Mouse (Mus musculus): ENCODE results near the gene Gsg1l.

Gene Gsg1l

DNA sequence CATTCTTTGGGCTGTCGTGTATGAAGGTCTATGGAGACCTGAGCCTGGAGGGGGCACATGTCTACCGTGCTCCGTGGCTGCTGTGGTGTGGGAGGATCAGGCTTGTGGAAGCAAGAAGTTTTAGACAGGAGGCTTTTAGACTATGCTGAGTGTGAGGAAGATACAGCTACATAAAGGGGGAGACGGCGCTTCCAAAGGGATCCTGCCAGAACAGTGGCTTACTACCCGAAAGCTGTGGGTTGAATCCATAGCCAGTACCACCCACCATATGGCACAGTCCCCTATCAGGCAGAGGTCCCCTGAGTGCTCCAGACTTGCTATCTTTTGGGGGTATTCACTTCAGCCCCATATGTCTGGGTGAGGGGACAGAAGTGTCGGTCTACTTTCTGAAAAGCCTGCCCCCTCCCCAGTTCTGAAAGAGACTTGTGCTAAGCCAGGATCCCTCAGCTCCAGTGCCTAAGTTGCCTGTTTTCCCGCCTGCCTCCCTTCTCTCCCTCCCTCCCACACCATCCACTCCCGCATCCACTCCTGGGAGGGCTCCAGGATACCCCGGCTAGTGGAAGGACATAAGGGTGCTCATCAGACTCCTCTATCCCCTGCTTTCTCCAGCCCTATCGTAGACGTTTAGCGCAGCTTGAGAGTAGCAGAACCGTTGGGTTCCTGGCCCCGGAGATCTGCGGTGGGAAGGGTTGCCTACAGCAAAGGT, 1.1 kb downstream of the Gsg1l start:
- no peak for DNase-seq

DNA sequence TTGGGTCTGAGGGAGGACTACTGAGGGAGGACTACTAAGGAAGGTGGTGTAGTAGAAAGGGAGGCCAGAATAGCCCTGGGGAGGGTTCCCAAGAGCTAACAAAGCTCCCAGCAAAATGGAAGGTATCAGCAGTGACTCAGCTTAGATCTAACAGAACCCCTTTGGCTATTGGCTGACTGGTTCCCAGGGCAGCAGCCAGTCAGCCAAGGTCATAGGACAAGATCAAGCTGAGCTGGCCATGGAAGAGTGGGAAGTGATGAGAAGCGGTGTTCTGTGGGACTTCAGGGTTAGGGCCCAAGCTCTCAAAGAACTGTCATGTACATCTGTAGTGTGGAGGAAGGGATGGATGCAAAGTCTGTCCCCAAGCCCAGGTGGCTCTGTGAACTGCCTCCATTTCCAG, 5.3 kb downstream of the Gsg1l start:
- DNase-seq: no peak

DNA sequence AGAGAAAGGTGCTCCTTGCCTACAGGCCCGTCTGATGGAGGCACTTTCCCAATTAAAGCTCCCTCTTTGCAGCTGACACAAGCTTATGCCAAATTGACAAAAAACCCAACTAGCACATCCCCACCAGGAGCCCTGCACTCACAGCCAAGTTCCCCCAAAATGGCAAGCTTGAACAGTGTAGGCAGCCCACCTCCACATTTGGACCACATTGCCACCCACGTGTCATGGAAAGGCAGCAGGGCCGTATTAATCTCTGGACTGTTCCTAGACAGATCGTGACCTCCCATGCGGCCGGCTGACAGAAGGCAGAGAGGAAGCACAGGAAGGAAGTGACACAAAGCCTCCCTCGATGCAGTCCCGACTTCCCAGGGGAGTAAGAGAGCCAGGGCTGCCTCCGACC, 7.2 kb downstream of the Gsg1l start:
- DNase-seq: no peak

DNA sequence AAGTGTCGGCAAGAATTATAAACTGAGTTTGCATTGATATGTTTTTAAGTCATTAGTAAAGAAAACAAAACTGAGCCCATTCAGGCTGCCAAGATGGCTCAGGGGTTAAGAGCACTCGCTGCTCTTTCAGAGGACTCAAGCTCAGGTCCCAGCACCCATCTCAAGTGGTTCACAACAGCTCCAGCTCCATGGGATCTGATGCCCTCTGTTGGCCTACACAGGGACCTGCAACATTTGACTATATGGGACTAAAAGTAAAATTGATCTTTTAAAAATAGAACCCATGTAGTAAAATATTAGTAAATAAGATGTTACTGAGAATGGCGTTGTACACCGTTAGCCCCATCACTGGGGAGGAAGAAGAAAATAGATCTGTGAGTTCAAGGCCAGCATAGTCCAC, 11.9 kb downstream of the Gsg1l start:
- DNase-seq: no peak

DNA sequence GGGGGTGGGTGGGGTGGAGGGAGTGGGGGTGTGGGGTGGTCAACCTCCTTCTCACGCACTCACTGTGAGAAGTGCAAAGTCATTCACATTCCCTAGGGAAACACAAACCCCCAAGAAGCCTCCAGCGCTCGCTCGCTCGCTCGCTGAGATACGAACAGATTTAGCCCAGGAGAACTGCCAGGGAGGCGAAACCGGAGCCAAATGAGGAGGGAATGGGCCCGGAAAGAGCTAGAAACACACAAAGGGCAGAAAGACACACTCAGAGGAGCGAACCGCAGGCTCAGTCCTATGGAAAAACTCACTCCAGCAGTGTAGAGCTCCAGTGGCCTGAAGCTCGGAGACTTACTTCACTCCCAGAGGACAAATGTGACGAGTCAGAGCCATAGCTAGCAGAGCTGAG, 15.4 kb downstream of the Gsg1l start:
- DNase-seq: peak; percentile 65

DNA sequence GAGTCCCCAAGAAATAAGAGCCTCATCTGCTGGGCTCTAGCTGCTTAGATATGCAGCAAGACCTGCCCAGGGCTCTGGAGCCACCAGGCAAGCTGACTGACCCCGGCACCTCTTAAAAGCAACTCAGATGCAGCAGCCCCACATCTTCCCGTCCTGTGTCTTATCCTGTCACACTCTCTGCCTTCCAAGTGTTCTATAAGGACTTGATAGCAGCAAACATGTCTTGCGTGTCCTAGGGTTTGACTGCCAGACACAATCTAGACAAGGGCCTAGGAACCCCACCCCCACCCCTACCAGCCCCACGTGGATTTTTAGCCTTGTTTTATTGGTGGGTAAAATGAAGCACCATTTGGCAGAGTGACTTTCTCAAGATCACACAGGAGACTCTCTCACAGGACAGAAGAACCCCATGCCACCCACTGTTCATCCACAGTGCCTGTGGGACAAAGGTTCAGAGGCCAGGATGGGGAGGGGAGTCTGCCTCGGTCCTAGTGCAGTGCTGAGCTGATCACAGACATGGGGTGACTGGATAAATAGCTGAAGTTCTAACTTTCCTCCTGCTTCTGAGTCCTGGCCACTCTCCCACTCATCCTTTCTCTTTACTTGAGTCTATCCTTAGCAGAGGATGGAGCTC, 16.9 kb downstream of the Gsg1l start:
- DNase-seq: no peak

DNA sequence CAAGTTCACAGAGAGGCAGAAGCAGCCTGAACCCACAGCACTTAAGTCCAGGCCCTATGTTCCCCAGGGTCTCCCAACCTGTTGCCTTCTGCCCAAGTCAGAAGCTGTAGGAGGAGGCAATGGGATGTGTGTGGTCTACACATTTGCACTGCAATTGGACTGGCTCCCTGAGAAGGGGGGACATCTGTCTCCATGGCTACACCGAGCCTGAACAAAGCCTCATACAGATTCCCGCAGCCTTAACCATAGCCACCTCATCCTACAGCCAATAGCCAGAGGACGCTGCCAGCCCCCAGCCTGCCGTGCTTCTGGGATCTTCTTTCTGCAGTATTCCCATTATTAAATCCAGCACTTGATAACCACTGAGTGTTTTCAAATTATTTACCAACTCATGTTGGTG, 20.0 kb downstream of the Gsg1l start:
- DNase-seq: no peak

DNA sequence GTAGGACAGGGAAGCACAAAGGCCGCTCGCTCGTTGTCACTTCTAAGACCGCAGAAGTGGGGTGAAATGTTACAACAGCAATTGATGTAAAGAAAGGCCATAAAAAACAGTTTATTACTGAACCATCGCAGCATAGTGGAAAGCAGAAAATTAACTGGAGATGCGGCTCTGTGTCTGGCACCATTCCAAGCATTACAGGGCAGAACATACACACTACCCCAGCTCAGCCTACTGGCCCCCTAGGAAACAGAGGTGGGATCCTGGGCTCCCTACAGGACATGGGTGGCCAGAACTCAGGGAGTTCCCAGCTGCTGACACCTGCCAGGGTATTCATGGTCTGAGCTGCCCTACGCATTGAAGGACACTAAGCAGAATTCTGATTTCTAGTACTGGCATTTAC, 23.3 kb downstream of the Gsg1l start:
- DNase-seq: no peak

DNA sequence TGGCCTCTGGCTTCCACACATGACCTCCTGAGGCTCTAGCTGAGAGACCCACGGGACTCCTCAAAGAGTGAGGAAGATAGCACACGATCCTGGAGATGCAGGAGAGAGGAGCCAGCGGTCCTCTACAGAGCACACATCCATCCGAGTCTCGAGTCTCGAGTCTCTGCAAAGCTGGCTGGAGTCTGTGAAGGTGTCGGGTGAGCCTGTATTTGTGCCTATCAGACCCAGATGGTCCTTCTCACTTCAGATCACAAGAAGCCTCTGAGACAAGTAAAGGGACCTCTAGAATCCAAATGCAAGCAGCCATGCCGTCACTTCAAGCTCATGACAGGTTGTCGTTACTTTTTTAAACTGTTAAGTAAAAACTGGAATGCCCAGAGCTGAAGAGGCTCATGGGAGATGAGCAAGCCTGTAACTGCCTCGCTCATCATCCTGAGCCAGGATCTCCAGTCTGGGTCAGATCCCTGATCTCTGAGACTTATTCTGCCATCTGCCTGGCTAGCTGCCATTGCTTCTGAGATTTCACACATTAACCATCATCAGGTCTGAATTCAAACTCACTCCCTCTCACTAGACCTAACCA, 24.8 kb downstream of the Gsg1l start:
- no peak for DNase-seq

DNA sequence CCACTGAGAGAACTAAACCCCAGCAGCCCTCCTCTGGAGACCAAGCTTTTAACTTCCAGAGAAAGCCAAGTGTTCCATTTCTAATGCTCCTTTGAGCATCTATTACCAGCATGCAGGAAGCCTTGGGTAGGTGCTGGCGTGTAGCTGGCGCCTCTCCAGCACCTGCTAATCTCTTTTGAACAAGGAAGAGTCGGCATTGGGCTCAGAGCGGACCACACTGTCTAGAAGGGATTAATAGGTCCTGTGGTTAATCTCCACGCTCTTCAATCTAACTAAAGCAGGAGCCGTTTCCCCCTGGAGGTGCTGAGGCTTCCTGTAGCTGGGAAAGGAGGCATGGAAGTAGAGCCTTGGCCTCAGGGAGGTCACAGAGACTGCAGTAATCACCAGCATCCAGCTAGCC, 27.6 kb downstream of the Gsg1l start:
- DNase-seq: no peak

DNA sequence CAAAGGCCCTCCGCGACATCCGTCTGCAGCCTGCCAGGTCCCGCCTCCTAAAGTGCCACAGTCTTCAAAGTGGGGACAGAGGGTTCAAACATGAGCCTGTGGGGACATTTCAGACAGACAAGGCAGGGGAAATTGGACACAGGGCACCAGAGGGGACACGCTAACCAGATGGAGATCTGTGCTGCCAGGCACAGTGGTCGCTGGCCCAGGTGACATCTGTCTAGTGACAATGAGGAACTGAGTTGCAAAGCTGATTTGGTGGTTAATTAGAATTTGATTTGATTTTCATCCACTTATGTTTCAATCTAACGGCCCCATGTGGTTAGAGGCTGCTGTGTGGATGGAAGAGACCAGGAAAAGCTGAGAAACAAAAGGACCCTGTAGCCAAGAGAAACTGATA, 28.6 kb downstream of the Gsg1l start:
- no peak for DNase-seq

DNA sequence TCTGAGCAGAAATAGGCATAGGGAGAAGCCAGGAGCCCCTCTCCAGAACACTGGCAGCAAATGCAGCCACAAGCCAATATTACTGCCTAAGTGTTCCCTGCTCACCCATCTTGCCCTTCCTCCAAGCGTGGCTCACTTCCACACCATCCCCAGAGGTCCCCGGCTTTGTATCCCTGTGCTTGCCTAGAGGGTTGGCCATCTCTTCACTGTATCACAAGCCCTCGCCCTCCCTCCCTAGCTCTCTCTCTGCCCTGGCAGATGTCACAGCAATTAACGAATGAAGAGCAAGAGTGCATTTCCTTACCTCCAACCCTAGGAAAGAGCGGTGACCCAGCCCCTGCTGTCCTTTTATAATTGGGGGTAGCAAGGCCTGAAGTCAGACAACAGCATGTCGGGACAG, 30.3 kb downstream of the Gsg1l start:
- no peak for DNase-seq

DNA sequence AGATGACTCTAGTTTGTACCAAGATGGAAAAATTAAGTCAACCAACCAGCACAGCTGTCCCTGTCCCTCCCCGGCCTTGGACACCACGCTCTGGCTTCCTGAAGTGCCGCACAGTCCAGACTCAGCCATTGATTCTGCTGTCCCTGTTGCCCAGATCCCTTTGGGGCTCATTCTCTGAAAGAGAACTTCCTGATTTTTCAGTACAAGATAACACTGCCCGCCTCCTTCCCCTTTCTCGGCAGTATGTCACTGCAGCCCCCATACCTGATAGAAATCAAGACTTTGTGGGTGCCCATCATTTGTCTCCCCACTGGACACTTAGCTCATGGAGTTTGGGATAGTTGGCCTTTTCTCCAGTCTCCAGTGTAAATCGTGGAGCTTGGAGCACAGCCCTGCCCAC, 37.1 kb downstream of the Gsg1l start:
- no peak for DNase-seq

DNA sequence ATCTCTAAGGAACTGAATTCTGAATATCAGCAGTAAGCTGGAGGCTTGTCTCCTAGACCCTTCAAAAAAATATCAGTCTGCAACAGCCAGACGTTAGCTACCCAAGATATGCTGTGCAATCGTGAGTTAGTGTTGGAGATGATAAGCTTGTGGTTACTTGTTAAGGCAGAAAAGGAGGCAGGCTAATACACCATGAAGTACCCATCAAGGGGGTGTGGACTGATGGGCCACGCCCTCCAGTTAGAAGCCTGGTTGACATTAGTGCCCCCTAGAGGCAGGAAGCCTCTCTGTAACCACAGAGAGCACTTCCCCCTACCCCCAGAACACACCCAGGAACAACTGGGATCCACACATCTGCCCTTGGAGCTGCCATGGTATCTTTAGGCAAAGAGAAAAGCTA, 39.9 kb downstream of the Gsg1l start:
- no peak for DNase-seq

DNA sequence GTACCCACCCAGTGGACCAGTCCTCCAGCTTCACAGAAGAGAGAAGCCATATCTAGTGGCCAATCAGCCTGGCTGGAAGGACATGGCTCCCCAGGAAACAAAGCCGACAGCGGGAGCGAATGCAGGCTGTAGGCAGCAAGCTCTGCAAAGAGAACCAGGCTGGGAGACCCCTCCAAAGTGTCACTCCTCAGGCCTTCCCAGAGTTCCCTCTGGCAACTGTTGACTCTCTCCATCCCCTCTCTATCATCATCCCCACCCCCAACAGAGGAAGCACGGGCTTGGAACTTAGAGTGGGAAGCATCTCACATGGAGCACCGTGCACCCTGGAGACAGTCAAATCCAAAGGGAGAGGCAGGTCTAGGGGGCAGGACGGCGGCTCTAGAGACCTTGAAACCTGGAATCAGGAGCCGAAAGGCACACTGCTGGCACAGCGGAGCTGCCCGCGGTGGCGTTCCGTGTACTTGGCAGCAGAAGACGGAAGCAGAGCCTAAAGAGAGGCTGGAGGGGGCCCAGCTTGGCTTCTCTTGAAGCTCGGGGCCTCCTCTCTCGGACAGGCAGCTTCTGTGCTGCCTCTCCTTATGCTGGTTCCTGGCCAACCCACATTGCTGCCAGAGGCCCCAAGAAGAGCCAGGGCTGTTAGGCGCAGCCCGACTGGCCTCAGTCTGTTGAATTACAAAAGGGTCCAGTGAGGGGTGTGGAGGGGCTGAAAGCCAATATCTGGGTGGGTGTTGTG, 41.3 kb downstream of the Gsg1l start:
- peak; percentile 88 for DNase-seq

DNA sequence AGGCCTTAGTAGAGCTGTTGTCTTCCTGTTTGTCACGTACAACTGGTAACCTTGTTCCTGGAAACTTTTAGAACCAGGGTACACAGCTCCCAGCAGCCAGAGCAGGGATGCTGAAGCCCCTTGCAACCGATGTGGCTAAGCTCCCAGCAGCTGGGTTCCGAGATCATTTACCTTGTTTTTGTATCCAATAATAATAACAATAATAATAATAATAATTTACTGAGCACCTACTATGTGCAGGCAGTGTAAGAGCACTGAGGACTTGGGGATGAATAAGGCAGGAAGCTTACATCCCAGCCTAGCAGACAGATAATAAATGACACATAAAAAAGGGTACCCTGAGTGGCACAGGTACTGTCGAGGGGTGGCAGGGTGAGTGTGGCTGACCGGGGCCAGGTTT, 42.4 kb downstream of the Gsg1l start:
- DNase-seq: no peak

DNA sequence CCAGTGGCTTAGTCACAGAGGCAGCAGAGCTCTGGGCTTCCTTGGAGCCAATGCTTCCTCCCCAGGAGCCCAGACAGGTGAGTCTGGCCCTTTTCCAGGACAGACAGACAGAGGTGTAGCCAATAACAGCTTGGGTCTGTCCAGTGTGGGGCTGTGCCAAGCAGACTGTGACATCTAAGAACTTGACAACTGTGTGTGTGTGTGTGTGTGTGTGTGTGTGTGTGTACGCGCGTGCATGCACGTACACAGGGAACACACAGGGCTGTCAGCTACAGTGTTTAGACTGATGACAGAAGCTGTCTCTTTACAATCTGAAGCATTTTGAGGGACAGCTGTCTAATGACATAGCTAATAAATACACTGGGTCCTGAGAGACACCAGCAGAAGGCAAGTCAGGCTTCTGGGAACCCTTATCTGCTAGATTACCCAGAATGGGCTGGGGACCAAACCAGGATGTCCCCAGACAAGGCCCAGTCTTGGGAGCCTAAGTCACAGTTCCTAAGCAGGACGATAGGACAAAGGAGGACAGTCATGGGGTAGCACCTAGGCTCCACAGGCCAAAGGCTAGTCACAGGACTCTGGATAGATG, 42.9 kb downstream of the Gsg1l start:
- DNase-seq: peak; percentile 22

DNA sequence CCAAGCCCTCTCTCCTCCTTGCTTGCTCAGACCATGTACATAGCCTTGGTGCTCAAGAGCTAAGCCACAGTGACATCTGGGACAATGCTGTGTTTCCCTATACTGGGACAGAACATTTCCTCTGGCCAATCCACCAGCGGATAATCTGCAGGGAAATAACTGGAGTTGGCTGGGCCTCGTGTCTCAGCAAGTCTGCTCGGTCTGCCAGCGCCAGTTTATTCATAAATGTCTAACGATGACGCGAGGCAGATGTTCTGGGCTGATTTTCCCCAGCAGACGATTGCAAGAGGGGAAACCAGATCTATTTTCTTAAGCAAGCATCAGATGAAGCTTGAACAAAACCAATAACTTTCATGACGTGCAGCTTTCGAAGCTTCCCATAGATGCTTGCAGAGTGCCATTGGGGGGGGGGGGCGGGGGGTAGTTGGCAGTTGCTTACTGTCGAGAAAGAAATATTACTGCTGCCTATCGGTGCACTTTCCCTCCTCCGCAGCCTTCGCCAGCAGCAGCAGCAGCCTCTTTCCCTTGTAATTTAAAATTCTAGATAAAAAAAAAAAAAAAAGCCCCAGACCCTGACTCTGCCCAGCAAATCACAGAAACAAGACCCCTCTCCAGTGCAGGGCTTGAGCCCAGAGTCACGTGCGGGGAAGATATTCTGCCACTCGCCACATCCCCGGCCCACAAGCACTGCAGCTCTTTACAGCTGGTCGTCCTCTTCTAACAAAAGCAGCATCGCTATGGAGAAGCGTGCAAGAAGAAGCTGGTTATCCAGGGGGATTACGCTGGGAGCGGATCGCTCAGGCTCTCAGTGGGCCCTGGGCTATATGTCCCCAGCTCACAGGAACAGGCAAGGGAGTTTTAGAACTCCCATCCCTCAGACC, 43.6 kb downstream of the Gsg1l start:
- DNase-seq: no peak

DNA sequence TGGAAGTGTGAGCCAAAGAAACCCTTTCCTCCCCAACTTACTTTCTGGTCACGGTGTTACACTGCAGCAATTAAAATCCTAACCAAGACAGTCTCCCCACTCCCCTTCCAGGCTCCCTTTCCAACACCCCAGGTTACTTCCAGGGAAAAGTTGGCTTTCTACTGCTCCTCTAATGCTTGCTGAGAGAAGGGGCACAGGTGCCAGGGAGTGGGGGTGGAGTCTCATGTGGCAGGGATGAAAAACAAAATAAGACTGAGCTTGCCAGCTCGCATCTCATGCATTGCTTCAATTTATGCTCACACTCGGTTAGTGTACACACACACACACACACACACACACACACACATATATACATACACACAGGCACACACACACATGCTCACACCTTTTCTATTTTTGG, 46.9 kb downstream of the Gsg1l start:
- DNase-seq: peak; percentile 35

DNA sequence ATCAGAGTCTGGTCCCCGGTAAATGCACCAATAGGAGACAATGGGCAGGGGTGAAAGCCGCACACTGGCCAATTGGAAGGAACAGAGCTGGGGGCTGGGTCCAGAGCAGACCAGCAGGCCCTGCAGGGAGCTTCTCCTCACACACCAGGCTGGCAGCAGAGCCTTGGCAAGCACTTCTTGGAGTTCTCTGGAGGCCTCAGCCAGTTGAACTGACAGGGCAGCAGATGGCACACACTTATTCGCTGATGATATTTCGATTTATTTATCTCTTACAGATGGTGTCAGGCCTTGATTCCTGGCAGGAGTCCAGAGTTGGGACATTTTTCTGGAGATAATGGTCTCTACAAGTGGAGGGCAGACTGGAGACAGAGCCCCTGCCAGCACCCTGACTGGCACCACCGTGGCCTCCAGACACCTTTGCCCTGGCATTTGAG, 49.4 kb downstream of the Gsg1l start:
- DNase-seq: peak; percentile 97

DNA sequence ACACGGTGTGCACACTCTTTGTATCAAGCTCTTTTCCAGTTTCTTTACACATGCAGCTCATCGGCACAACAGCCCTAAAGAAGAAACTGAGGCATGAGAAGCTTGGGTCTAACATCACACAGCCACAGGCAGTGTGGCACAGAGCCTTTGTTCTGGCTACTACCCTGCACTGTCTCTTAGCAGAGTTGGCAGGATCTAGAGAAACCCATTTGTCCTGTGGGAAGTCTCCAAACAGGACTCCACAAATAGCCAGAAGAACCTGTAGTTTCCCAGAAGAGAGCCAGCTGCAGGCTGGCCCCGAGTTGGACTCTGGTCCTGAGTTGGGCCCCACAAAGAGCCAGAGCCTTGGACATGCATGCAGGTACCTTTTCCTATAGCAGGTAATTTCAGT, 49.9 kb downstream of the Gsg1l start:
- no peak for DNase-seq

DNA sequence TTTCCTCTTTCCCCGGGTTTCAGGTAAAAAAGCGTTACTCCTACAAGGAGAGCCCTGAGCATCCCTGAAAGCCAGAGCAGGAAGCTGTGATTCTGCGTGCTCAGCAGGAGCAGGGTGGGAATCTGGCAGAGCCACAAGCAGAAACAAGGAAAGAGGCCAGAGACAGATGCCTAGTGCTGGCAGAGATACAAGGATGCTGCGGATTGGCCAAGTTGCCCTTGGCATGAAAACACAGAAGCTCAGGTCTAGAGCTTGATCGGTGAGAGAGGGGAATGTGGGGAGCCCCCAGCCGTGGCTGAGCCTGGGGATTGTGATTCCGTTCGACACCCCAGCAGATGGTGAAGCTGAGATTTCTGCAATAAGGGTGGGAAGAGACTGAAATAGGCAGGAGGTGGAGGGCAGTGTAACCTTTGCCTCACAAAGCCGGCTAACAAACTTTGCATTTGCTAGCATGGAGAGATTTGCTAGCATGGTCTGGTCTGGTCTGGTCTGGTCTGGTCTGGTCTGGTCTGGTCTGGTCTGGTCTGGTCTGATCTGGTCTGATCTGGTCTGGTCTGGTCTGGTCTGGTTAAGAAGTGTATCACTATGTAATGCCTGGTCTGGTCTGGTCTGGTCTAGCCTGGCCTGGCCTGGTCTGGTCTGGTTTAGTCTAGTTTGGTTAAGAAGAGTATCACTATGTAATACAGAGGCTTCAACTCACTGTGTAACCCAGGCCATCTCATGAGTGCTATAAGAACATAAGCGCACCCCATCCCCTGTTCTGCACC, 50.4 kb downstream of the Gsg1l start:
- peak; percentile 93 for DNase-seq
